Mouse (Mus musculus): ENCODE data around the gene Lsp1.

Lsp1 gene

GRCm38 (mm10) chr7:142476795-142477452 lies 16.3 kb downstream of the Lsp1 start:
- no peak for DNase-seq

- DNase-seq: no peak
These were observed 17.4 kb downstream of the Lsp1 start for GRCm38 (mm10) chr7:142478001-142478400.

- no peak for DNase-seq
These were observed 18.0 kb downstream of the Lsp1 start for GRCm38 (mm10) chr7:142478574-142478973.

- no peak for DNase-seq
These were observed 18.7 kb downstream of the Lsp1 start for GRCm38 (mm10) chr7:142479307-142479706.

GRCm38 (mm10) chr7:142479886-142480285 lies 19.3 kb downstream of the Lsp1 start:
- DNase-seq: no peak

GRCm38 (mm10) chr7:142480661-142481060 lies 20.1 kb downstream of the Lsp1 start:
- DNase-seq: no peak

GRCm38 (mm10) chr7:142481186-142481567 lies 20.6 kb downstream of the Lsp1 start:
- DNase-seq: peak; percentile 58

- DNase-seq: peak; percentile 47
These were observed 21.1 kb downstream of the Lsp1 start for GRCm38 (mm10) chr7:142481568-142482255.

GRCm38 (mm10) chr7:142482256-142482609 lies 21.6 kb downstream of the Lsp1 start:
- peak; percentile 29 for DNase-seq

GRCm38 (mm10) chr7:142483136-142483535 lies 22.5 kb downstream of the Lsp1 start:
- no peak for DNase-seq

- no peak for DNase-seq
These were observed 24.2 kb downstream of the Lsp1 start for GRCm38 (mm10) chr7:142484780-142485179.

- no peak for DNase-seq
These were observed 26.1 kb downstream of the Lsp1 start for GRCm38 (mm10) chr7:142486751-142487162.

GRCm38 (mm10) chr7:142487341-142487859 lies 26.8 kb downstream of the Lsp1 start:
- peak; percentile 48 for DNase-seq

GRCm38 (mm10) chr7:142488053-142488452 lies 27.4 kb downstream of the Lsp1 start:
- DNase-seq: no peak

GRCm38 (mm10) chr7:142493535-142493934 lies 32.9 kb downstream of the Lsp1 start:
- DNase-seq: no peak

- DNase-seq: no peak
These were observed 35.5 kb downstream of the Lsp1 start for GRCm38 (mm10) chr7:142496158-142496557.

GRCm38 (mm10) chr7:142496800-142497199 lies 36.2 kb downstream of the Lsp1 start:
- no peak for DNase-seq

GRCm38 (mm10) chr7:142497775-142498174 lies 37.2 kb downstream of the Lsp1 start:
- peak; percentile 45 for DNase-seq

GRCm38 (mm10) chr7:142498575-142498974 lies 38.0 kb downstream of the Lsp1 start, which contains the start of gene Tnnt3:
Tnnt3 (plus strand) TSS chr7:142498836.
- DNase-seq: no peak

- DNase-seq: no peak
These were observed 38.6 kb downstream of the Lsp1 start for GRCm38 (mm10) chr7:142499010-142499721.

- DNase-seq: no peak
These were observed 39.4 kb downstream of the Lsp1 start for GRCm38 (mm10) chr7:142500032-142500431.

GRCm38 (mm10) chr7:142503206-142503605 lies 42.6 kb downstream of the Lsp1 start:
- no peak for DNase-seq

- no peak for DNase-seq
These were observed 45.3 kb downstream of the Lsp1 start for GRCm38 (mm10) chr7:142505942-142506341.

GRCm38 (mm10) chr7:142506501-142506900 lies 45.9 kb downstream of the Lsp1 start:
- DNase-seq: no peak
